ENCODE assay signal across 10 mouse cellular contexts in genomic region chr6:149093465-149093864, GRCm38 (mm10). TPM values are rescaled to one million over a fixed set of nuclear protein-coding genes. Genes with fewer than 3 reads are reported as not detected.
A peak's percentile ranks its signal among the peaks of the same experiment; 100 is the strongest.
DNase-seq lines count a peak whose midpoint lies in the region; TF ChIP-seq lines count a peak whose summit lies in the region.
"Had no signal": no experiment of that assay in that cellular context is flagged by ENCODE, and none has a peak within 500 bp of the region (broad histone marks: within the 10 kb centered on the region; RNA-seq: fewer than 3 reads in every experiment).

No protein-coding gene starts in this region.

- no peaks in the 10 kb centered on the region for H3K27me3 ChIP-seq in heart, embryonic 10.5 days (ENCODE audit: insufficient read depth, poor library complexity, severe bottlenecking)
- H3K27me3 ChIP-seq in thymus, adult 2 months (ENCODE audit: control insufficient read depth, insufficient read depth, low read length): no peaks in the 10 kb centered on the region

- H3K4me1 ChIP-seq in heart, embryonic 10.5 days: peaks cover 16% of the 10 kb centered on the region
- H3K4me1 ChIP-seq in thymus, adult 2 months (replicated peaks; ENCODE audit: control insufficient read depth, insufficient read depth, low read length): no peaks in the 10 kb centered on the region

- DNase-seq in heart, adult 11 months: peak; percentile 96
- no peak for DNase-seq in heart, embryonic 10.5 days (ENCODE audit: low spot score)
- DNase-seq in heart, adult 18-20 months: peak; percentile 45 to 68
- DNase-seq in kidney, adult 8-10 months: peak; percentile 23 to 54
- peak; percentile 62 for DNase-seq in lung, postnatal 25 days (ENCODE audit: low spot score)
- DNase-seq in thymus, adult 2 months: no peak
- no peak for DNase-seq in layer of hippocampus, adult 9-10 months (ENCODE audit: low spot score)
- DNase-seq in retina, embryonic 14.5 days (ENCODE audit: low spot score): no peak

- 13% methylated on average over 5 of the region's 5 CpGs for WGBS in heart, embryonic 10.5 days
- 83% methylated on average over 5 of the region's 5 CpGs for WGBS in thymus, adult 2 months

- no peak for TF ChIP-seq POLR2A in thymus, adult 2 months (IDR thresholded peaks at IDR 0.05; ENCODE audit: control insufficient read depth, extremely low read depth, insufficient read depth, low read length, poor library complexity)

- H3K9me3 ChIP-seq in heart, embryonic 10.5 days: no peaks in the 10 kb centered on the region

- H3K36me3 ChIP-seq in heart, embryonic 10.5 days: no peaks in the 10 kb centered on the region
- no peaks in the 10 kb centered on the region for H3K36me3 ChIP-seq in thymus, adult 2 months (ENCODE audit: control insufficient read depth, insufficient read depth, low read length)

- H3K4me3 ChIP-seq in heart, embryonic 10.5 days: no peak overlapping the region
- H3K4me3 ChIP-seq in thymus, adult 2 months (ENCODE audit: control insufficient read depth, insufficient read depth, low read length): no peak overlapping the region

- H3K27ac ChIP-seq in heart, embryonic 10.5 days: no peak overlapping the region
- no peak overlapping the region for H3K27ac ChIP-seq in thymus, adult 2 months (ENCODE audit: control insufficient read depth, insufficient read depth, low read length)
- H3K27ac ChIP-seq: hindbrain, embryonic 14.5 days had no signal

- TF ChIP-seq CTCF in thymus, adult 2 months (IDR thresholded peaks at IDR 0.05; ENCODE audit: borderline replicate concordance, control insufficient read depth, extremely low read depth, insufficient read depth, low read length, poor library complexity): no peak

RNA-seq across cellular contexts. Expression of gene Dennd5b, which starts 8.0 kb away (rescaled TPM):
- polyA plus RNA-seq in heart, embryonic 10.5 days (2016; fragmentation: Nextera tagmentation; extraction: Ambion mirVana): 7.3 and 10.2 TPM in 2 replicates
- total RNA-seq in heart, adult 18-20 months (2021): 10 to 100 TPM; 15.9 to 16.1 TPM
- 1.6 and 1.7 TPM in 2 replicates for polyA plus RNA-seq in thymus, adult 2 months (2012; rRNA removed)

RNA-seq across cellular contexts. Expression of gene Gm10203, which starts 36.5 kb away (rescaled TPM):
- not detected in 2 replicates for polyA plus RNA-seq in heart, embryonic 10.5 days (2016; fragmentation: Nextera tagmentation; extraction: Ambion mirVana)
- total RNA-seq in heart, adult 18-20 months (2021): not detected
- not detected in 2 replicates for polyA plus RNA-seq in thymus, adult 2 months (2012; rRNA removed)
- polyA plus RNA-seq: hindbrain, embryonic 14.5 days; limb, embryonic 11.5 days had no signal

RNA-seq across cellular contexts. Expression of gene Etfbkmt, which starts 46.2 kb away (rescaled TPM):
- 14.0 and 19.9 TPM in 2 replicates for polyA plus RNA-seq in heart, embryonic 10.5 days (2016; fragmentation: Nextera tagmentation; extraction: Ambion mirVana)
- 10 to 100 TPM; 21.6 to 27.4 TPM for total RNA-seq in heart, adult 18-20 months (2021)
- 5.1 and 6.2 TPM in 2 replicates for polyA plus RNA-seq in thymus, adult 2 months (2012; rRNA removed)

Comparison
In these comparisons a context has a peak if more than half of its experiments do, and no peak if none do; other contexts are left out.
1. DNase-seq: peak in heart, adult 11 months (single experiment), heart, adult 18-20 months (2 of 2), kidney, adult 8-10 months (2 of 2) and lung, postnatal 25 days (single experiment); none in heart, embryonic 10.5 days (single experiment), thymus, adult 2 months (single experiment), layer of hippocampus, adult 9-10 months (single experiment) and retina, embryonic 14.5 days (single experiment).